Mouse (Mus musculus) B cell, adult 2 months (primary cell): ENCODE measurements at regions not wholly inside any gene's neighbourhood (a gene's known extent, or its start where the extent isn't known, plus 50 kb on each side); places are given as distances from the start of the nearest gene placed in this dataset.
A peak's percentile ranks its signal among the peaks of the same experiment; 100 is the strongest.

Source experiments
- DNase-seq, 2 experiments: peaks; one replicate each; pipeline ENCODE4 v3.0.0; 2022

- DNase-seq, result no peak
These were observed 281.8 kb upstream of the Eef2kmt start for GRCm38 (mm10) chr16:5537286-5538204.

- no peak for DNase-seq
These were observed 280.8 kb upstream of the Eef2kmt start for GRCm38 (mm10) chr16:5536515-5536972.

- no peak for DNase-seq
These were observed 279.6 kb upstream of the Eef2kmt start for GRCm38 (mm10) chr16:5535414-5535813.

GRCm38 (mm10) chr16:5534862-5535261 lies 279.1 kb upstream of the Eef2kmt start:
- no peak for DNase-seq

GRCm38 (mm10) chr16:5534385-5534784 lies 278.6 kb upstream of the Eef2kmt start:
- no peak for DNase-seq

GRCm38 (mm10) chr16:5532281-5532680 lies 276.5 kb upstream of the Eef2kmt start:
- no peak for DNase-seq

- no peak for DNase-seq
These were observed 274.0 kb upstream of the Eef2kmt start for GRCm38 (mm10) chr16:5529823-5530222.

GRCm38 (mm10) chr16:5527936-5528335 lies 272.2 kb upstream of the Eef2kmt start:
- DNase-seq, result no peak

GRCm38 (mm10) chr16:5524375-5524774 lies 268.6 kb upstream of the Eef2kmt start:
- DNase-seq, result no peak

GRCm38 (mm10) chr16:5523402-5524021 lies 267.7 kb upstream of the Eef2kmt start:
- no peak for DNase-seq

- DNase-seq, result no peak
These were observed 262.0 kb upstream of the Eef2kmt start for GRCm38 (mm10) chr16:5517746-5518145.

- no peak for DNase-seq
These were observed 260.1 kb upstream of the Eef2kmt start for GRCm38 (mm10) chr16:5515867-5516266.

GRCm38 (mm10) chr16:5507261-5507660 lies 251.5 kb upstream of the Eef2kmt start:
- no peak for DNase-seq

- DNase-seq, result no peak
These were observed 246.2 kb upstream of the Eef2kmt start for GRCm38 (mm10) chr16:5501961-5502360.

- no peak for DNase-seq
These were observed 240.4 kb upstream of the Eef2kmt start for GRCm38 (mm10) chr16:5496051-5496685.

- no peak for DNase-seq
These were observed 237.6 kb upstream of the Eef2kmt start for GRCm38 (mm10) chr16:5493352-5493751.

GRCm38 (mm10) chr16:5487259-5487658 lies 231.5 kb upstream of the Eef2kmt start:
- DNase-seq, result no peak

- DNase-seq, result no peak
These were observed 227.6 kb upstream of the Eef2kmt start for GRCm38 (mm10) chr16:5483337-5483736.

- no peak for DNase-seq
These were observed 224.4 kb upstream of the Eef2kmt start for GRCm38 (mm10) chr16:5480148-5480547.

- DNase-seq, result no peak
These were observed 223.2 kb upstream of the Eef2kmt start for GRCm38 (mm10) chr16:5478970-5479369.

GRCm38 (mm10) chr16:5471321-5471720 lies 215.5 kb upstream of the Eef2kmt start:
- DNase-seq, result peak; percentile 17 to 19

GRCm38 (mm10) chr16:5467587-5467986 lies 211.8 kb upstream of the Eef2kmt start:
- peak in 1 of 2 experiments; percentile 3 for DNase-seq

GRCm38 (mm10) chr16:5466760-5467159 lies 211.0 kb upstream of the Eef2kmt start:
- DNase-seq, result no peak
